Mouse (Mus musculus) frontal cortex, postnatal 14 days (tissue): ENCODE data around the gene Rbpj.

Source experiments
- DNase-seq, 2 experiments: peaks; one replicate each; pipeline ENCODE4 v3.0.0; 2022; ENCODE audit warnings: low spot score in 2 of 2

Rbpj gene

GRCm38 (mm10) chr5:53469098-53469776, 3.3 kb downstream of the Rbpj start:
- no peak for DNase-seq

DNA sequence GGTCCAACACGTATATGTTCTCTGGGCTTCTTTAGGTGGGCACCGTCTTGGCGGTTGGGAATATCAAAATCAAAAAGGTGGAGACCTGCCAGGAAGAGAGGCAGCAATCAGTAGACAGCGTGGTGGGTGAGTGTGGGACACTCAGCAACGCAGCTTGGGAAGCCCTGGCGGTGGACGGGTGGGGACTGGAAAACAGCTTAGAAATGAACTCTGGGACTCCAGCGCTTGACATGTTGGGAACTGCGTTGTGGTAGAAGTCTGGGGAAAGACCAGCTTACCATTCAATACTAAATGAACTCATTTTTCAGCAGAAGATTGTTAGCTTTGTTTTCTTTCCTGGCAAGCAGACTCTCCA, 3.8 kb downstream of the Rbpj start:
- DNase-seq = no peak

- DNase-seq = no peak
Measured at GRCm38 (mm10) chr5:53470141-53471079, 4.5 kb downstream of the Rbpj start.

GRCm38 (mm10) chr5:53472485-53472884, 6.5 kb downstream of the Rbpj start:
- DNase-seq = no peak

- DNase-seq = no peak
Measured at GRCm38 (mm10) chr5:53479161-53479560, 13.2 kb downstream of the Rbpj start.

- no peak for DNase-seq
Measured at GRCm38 (mm10) chr5:53479891-53480290, 13.9 kb downstream of the Rbpj start.

- DNase-seq = no peak
Measured at GRCm38 (mm10) chr5:53481021-53481420, 15.1 kb downstream of the Rbpj start.

- DNase-seq = no peak
Measured at GRCm38 (mm10) chr5:53485069-53485628, 19.2 kb downstream of the Rbpj start.

- no peak for DNase-seq
Measured at GRCm38 (mm10) chr5:53485934-53486475, 20.1 kb downstream of the Rbpj start.

GRCm38 (mm10) chr5:53486966-53487592, 21.1 kb downstream of the Rbpj start:
- DNase-seq = no peak

DNA sequence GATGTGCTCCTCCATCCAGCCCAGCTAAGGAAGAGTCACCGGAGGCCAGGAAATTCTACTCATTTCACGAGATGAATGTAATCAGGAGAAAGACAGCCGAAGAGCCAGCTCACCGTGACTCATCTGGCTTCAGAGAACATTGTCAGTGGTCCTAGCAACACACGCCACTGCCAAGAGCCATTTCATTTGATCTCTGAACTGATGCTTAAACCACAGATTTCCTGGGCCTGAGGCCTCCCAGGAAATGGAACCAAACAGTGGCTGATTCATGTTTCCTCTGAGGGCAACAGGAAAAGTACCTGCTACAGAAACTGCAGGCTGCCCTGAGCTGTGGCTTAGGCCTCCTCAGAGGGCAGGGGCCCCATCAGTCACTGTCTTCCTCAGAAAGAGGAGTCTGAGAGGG, 24.7 kb downstream of the Rbpj start:
- no peak for DNase-seq

DNA sequence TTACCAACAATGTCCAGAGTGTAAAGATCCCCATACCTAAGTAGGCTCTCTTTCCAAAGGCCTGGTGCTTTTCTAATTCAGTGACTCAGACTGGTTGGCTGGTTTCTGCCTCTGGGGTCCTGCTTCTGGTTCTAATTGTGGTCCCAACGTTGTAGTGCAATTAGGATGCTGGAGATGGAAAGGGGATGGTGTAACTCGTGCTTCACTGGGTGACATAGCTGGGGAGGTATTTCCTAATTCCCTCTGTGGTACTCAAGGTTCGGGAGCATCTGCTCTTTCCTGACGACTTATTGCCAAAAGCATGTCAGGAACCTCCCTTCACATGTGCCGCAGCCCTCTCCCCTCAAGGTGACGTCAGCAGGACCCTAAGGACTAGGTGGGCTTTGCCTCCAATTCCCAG, 27.8 kb downstream of the Rbpj start:
- no peak for DNase-seq

DNA sequence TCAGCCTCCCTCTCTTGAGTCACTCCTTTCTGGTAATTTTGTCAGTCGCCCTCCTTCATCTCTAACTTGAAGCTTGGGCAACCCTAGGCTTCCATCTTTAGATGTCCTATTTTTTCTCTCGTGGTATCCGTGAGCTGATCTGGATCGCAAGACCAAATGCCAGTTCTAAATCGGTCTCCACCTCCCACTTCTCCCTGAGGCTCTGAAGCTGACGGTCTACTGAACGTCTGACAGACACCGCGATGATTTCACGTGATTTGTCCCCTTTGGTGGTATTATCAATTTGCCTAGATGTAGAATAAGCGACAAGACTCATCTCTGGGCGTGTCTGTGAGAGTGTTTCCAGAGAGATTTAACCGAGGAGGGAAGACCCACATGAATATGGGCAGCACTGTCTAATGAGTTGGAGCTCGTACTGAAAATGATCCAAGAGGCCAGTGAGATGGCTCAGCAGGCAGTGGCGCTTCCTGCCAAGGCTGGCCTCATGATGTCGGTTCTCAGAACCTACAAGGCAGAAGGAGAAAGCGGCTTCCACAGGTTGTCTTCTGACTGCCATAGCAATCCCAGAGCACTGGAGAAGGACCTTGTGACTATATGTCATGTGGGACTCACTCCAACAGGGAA, 28.7 kb downstream of the Rbpj start:
- DNase-seq = peak; percentile 15 to 19

DNA sequence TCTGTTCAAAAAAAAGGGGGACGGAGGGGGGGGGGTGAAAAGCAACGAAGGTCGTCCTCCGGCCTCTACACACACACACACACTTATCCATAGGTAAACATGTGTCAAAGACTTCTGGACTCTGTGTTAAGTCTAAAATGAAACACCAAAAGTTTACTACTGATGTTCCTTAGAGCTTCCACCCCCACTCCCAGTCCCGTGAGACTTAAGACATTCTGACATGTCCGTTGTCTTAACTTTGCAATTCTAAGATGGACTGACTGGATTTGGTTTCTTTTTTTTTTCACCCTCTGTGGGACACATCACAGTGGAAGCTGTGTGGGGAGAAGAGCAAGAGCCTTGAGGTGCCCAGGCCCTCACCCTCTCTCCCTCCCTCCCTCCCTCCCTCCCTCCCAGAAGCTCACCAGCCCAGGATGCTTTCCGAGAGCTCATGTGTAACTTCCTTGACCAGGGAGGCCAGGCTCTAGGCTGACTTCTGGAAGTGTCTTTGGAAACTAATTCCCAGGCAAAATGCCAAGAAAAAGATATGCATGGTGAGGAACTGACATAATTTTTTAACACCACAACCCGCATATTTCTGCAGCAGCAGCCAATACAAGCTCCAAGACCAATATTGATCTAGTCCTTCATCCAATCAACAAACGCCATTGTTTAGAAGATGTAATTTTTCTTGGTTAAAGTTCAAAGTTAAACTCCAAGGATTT, 31.0 kb downstream of the Rbpj start:
- DNase-seq = no peak

DNA sequence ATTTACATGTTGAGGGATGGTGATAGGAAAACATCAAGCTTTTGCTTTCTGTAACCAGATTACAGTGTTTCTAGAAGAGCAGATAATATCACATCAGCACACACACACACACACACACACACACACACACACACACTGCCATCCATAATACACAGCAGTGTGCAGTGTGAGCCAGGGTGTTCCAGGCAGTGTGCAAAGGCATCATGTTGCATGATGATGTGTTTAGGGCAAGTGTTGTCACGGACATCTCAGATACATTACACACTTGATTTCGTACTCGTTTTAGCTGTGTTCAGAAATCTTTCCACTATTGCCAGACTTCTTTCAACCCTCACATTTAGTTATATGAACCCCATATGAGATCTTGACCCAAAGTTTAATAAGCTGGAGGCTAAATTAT, 33.6 kb downstream of the Rbpj start:
- DNase-seq = no peak

DNA sequence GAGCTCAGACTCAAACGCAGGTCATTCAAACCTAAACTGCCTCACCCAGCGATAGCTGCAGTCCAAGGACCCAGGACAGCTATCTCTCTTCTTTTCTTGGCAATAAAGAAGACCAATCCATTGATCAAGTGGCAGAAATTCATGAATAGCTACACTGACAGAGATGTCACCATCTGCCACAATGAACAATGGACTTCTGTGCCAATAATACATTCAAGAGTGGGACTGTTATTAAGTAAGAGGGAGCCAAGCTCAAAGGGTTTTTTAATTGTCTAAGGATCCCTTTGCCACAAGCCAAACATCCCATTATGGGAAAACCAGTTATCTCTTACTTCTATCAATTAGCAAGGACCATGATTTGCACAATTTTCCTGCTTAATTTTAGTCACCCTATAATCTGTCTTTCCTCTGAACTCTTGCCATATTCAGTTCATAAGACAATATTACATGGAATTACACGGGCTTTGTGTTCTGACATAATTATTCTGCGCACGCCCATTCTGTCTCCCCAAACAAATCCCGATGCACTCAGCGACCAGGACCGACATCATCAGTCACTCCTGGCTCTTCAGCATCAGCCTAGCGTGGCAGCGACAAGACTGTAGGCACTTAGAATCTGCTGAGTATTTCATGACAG, 34.7 kb downstream of the Rbpj start:
- no peak for DNase-seq

- no peak for DNase-seq
Measured at GRCm38 (mm10) chr5:53503261-53503660, 37.3 kb downstream of the Rbpj start.

DNA sequence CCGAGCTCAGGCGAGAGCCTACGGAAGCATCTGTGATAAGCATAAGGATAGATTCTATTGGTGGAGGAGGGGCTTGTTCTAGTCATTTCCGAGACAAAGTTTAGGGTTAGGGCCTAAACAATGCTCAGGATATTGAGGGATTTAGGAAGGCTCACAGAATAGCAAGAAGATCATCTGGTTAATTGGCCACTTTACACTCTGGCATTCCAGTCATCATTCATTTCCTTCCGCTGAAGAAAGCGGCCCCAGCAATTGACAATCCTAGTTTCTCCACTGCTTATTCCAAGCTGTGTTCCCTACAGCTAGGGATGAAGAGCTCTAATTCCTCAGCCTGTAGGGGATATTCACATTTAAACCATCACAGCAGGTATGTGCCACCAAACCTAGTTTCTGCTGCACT, 39.8 kb downstream of the Rbpj start:
- DNase-seq = no peak

- no peak for DNase-seq
Measured at GRCm38 (mm10) chr5:53507371-53507770, 41.4 kb downstream of the Rbpj start.

DNA sequence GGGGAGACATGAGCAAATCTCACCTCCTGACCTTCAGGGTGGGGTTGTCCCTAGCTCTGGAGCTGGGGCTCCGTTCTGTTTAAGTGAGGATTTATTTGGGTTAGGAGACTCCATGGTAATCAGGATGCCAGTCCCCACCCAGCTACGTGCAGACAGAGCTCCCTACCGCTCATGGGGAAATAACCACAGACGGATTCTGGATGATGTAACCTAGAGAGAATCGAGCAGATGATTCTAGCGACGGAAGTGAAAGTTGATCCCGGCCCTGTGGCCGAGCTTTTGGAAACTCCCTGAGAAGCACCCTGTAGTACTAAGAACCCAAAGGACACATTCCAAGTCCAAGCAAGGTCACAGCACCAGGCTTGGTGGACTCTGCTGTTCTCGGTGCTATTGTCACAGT, 43.5 kb downstream of the Rbpj start:
- no peak for DNase-seq

DNA sequence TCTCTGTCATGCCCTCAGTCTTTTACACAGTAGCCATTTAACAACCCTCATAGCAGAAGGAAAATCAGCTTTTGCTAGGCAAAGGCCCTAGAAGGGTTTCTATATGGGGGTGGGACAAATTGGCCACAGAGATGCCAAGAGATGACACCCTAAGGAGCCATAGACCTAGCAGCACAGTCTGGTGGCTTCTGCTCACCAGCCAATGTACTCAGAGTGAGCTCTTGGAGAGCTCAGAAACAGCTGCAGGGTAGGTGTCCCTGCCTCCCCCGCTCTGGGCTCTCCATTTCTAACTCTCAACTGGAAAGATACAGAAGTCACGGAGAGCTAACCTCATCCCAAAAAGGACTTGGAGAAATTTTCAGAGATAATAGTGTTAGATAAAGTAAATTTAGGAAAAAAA, 44.0 kb downstream of the Rbpj start:
- no peak for DNase-seq
